Mouse (Mus musculus) kidney, adult 2 months (tissue): ENCODE results near the gene Cbs.

ENCODE experiments used
- CTCF ChIP-seq: fragments of 200-500 bp; conservative IDR thresholded peaks from 2 replicates; pipeline ENCODE4 v1.5.1; 2011; ENCODE audit warnings: low read depth, mild to moderate bottlenecking, control low read depth, low read length, moderate library complexity, mixed read lengths; ENCODE audit not compliant: insufficient read depth, insufficient read length
- POLR2A ChIP-seq: fragments of 200-500 bp; IDR thresholded peaks from one replicate; pipeline ENCODE4 v1.6.1; 2011; ENCODE audit warnings: low read depth, low read length, control low read depth

DNA sequence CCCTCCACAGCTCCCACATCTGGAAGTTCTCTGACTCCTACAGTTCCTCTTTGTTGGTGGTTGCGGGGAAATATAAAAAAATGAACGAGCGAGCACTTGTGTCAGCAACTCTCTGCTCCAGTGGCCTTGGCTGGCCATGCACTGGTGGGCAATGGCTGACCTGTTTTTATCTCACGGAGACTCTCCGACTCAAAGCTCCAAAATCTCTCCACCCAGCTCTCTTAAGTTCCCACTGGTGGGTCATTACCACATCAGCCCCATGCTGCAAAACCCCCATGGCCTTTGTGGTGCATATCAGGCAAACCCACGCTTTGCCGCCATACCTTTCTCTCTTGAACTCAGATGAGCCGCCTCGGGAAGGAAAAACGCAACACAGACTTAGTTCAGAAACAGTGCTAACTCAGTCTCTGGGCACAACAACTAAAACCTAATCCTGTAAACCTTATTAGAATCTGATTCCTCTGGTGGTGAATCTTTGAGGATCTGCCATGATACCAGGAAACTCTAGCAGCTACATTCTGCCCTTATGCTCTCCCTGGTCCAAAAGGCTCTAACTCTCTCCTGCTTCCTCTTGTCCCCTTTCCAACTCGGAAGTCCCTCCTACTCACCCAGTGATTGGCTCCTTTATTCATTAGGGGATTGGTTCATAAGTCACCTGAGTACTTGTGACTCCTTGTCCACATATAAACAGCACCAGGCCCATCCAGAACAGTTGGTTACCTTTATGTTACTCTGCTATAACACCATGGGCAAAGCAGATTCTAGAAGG is 77.8 kb downstream of the Cbs start:
- TF ChIP-seq CTCF = no peak
- TF ChIP-seq POLR2A = no peak
